Mouse (Mus musculus): ENCODE measurements at regions not wholly inside any gene's neighbourhood (a gene's known extent, or its start where the extent isn't known, plus 50 kb on each side); places are given as distances from the start of the nearest gene placed in this dataset.

- no peak for DNase-seq (ENCODE audit: low read depth, low spot score)
Observed at GRCm38 (mm10) chr7:70834787-70835461, 468.4 kb upstream of the Nr2f2 start.

GRCm38 (mm10) chr7:70828486-70829195 lies 462.1 kb upstream of the Nr2f2 start:
- no peak for DNase-seq (ENCODE audit: low read depth, low spot score)

GRCm38 (mm10) chr7:70826074-70826473 lies 459.5 kb upstream of the Nr2f2 start:
- DNase-seq (ENCODE audit: low read depth, low spot score), result no peak

GRCm38 (mm10) chr7:70823020-70823419 lies 456.5 kb upstream of the Nr2f2 start:
- no peak for DNase-seq (ENCODE audit: low read depth, low spot score)

GRCm38 (mm10) chr7:70822310-70822821 lies 455.8 kb upstream of the Nr2f2 start:
- DNase-seq (ENCODE audit: low read depth, low spot score), result no peak

GRCm38 (mm10) chr7:70821861-70822260 lies 455.3 kb upstream of the Nr2f2 start:
- DNase-seq (ENCODE audit: low read depth, low spot score), result no peak

GRCm38 (mm10) chr7:70817347-70817913 lies 450.9 kb upstream of the Nr2f2 start:
- no peak for DNase-seq (ENCODE audit: low read depth, low spot score)

GRCm38 (mm10) chr7:70814391-70814790 lies 447.9 kb upstream of the Nr2f2 start:
- peak; percentile 71 for DNase-seq (ENCODE audit: low read depth, low spot score)

- peak; percentile 83 for DNase-seq (ENCODE audit: low read depth, low spot score)
Observed at GRCm38 (mm10) chr7:70813101-70813500, 446.6 kb upstream of the Nr2f2 start.

- DNase-seq (ENCODE audit: low read depth, low spot score), result no peak
Observed at GRCm38 (mm10) chr7:70810411-70811090, 444.0 kb upstream of the Nr2f2 start.

GRCm38 (mm10) chr7:70804281-70804680 lies 437.7 kb upstream of the Nr2f2 start:
- no peak for DNase-seq (ENCODE audit: low read depth, low spot score)

GRCm38 (mm10) chr7:70799976-70800375 lies 433.4 kb upstream of the Nr2f2 start:
- no peak for DNase-seq (ENCODE audit: low read depth, low spot score)

GRCm38 (mm10) chr7:70799031-70799766 lies 432.7 kb upstream of the Nr2f2 start:
- no peak for DNase-seq (ENCODE audit: low read depth, low spot score)

GRCm38 (mm10) chr7:70796038-70796760 lies 429.7 kb upstream of the Nr2f2 start:
- DNase-seq (ENCODE audit: low read depth, low spot score), result peak; percentile 39

- peak; percentile 69 for DNase-seq (ENCODE audit: low read depth, low spot score)
Observed at GRCm38 (mm10) chr7:70788902-70789796, 422.6 kb upstream of the Nr2f2 start.

GRCm38 (mm10) chr7:70787966-70788365 lies 421.4 kb upstream of the Nr2f2 start:
- no peak for DNase-seq (ENCODE audit: low read depth, low spot score)

GRCm38 (mm10) chr7:70780742-70781332 lies 414.3 kb upstream of the Nr2f2 start:
- no peak for DNase-seq (ENCODE audit: low read depth, low spot score)

- no peak for DNase-seq (ENCODE audit: low read depth, low spot score)
Observed at GRCm38 (mm10) chr7:70777763-70778162, 411.2 kb upstream of the Nr2f2 start.

GRCm38 (mm10) chr7:70769655-70770054 lies 403.1 kb upstream of the Nr2f2 start:
- no peak for DNase-seq (ENCODE audit: low read depth, low spot score)

Measured in forelimb bud, embryonic 11.5 days (tissue).